Mouse (Mus musculus) inflammation-experienced regulatory T-cells (primary cell): ENCODE results near the gene Mreg. TPM values are rescaled to one million over a fixed set of nuclear protein-coding genes. Genes with fewer than 3 reads are reported as not detected.

Experiments
- polyA plus RNA-seq, 2 experiments: library from polyadenylated mRNA; unstranded; fragments of 100-300 nt; shearing (Covaris generic); gene quantifications; one replicate each; pipeline ENCODE4 v1.2.1; 2017

Mreg gene
- under 1 TPM; 0.37 to 0.40 TPM for polyA plus RNA-seq

DNA sequence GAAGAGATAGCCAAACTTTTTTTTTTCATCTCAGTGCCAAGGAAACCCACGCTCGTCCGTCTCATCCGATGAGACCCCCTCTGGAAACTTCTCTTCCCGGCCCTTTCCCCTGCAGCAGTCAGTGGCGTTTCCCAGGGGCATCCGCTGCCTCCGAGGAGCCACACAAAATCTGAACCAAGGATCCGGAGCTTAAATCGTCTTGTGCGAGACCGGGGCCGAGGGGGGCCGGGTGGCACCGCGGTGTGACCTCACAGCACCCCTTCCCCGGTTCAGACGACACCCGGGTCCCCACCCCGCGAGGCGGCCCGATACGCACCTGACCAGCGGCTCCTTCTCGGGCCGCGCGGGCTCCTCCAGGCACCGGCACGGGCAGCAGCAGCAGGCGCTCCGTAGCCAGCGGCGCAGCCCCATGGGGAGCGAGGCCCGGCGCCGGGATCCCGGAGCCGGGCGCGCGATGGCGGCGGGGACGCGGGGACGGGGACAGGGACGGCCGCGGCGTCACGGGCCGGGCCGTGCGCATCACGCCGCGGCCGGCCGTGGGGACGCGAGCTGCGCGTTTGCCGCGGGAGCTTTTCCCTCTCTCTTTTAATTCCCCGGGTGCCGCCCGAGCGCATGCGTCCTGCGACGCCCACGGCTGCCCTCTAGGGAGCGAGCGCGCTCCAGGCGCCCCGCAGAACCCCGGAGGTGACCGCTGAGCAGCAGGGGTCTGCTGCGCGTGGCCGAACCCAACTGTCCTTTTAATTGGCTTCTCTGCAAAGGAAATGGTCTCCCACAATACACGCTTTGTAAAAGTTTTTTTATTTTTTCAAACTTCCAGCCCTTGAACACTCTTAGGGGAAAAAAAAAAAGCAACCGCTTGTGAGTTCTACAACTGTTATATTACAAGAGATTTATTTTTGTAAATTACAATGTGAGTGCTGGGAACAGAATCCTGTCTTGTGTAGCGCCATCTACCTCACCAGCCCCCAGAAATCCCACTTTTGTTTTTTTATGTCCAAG, at the start of gene Mreg:
TSS of gene Mreg (minus strand) at position 607 of the 999 bp plus-strand sequence.

Other genes with a start within 250 kb of the Mreg start
- gene Pecr, start 72.0 kb upstream of the Mreg start, polyA plus RNA-seq = 1 to 10 TPM; 5.8 to 6.1 TPM
- gene Tmem169, start 72.1 kb upstream of the Mreg start, polyA plus RNA-seq = not detected
- gene Xrcc5, start 95.1 kb upstream of the Mreg start, polyA plus RNA-seq = 10 to 100 TPM; 35.1 to 41.2 TPM